Mouse (Mus musculus): ENCODE data around the gene Phlpp1.

The Phlpp1 gene

DNA sequence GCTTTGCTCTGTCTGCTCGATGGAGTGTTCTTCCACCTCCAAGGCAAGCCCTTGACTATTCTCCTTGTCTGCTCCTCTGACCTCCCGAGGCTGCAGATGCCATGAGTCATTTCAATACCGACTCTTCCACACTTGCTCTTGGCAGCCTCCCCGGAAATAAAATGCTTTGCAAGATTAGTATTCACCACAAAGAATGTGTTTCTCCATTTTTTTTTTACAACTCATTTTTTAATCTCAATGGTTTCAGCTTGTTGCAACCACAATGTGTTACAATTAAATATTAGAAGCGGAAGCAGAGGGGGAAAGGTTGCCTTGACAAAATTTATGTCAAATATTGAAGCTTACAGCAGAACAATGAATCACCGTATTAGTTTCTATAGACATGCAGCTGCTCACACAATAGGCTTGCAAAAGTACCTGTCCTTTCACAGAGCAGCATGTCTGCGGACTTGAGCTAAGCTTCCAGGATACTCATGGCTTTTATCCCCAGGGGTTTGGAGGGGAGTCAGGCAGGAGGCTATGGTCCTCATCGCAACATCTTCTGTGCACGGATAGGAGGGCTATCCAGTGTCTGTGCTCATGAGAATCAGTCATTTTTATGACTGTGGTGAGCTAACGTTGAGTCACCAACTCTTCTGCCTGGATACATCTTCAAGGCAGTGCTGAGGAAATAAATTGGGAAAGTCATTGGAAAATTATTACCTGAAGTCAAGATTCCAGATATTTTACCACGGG lies 229.5 kb downstream of the Phlpp1 start:
- DNase-seq = no peak

DNA sequence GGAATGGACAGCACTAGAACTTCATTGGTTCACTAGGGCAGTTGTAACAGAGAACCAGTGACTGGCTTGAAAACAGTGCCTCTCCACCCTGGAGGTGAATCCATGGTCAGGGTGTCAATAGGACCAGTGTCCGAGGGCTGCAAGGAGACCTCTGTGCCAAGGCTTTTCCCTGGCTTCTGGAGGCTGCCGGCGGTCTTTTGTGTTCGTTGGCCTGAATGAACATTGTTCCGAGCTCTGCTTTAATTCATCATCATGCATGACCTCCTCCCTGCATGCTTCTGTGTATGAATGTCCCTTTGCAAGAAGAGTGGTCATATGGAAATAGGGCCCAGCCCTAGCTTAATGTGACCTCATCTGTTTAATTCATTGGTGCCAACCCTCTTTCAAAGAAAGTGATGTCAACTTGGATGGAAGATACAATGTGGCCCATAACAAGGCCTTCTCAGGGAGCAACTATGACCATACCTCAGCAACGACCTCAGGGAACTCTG lies 231.5 kb downstream of the Phlpp1 start:
- DNase-seq = no peak

GRCm38 (mm10) chr1:106406852-106407251 lies 235.3 kb downstream of the Phlpp1 start:
- no peak for DNase-seq

DNA sequence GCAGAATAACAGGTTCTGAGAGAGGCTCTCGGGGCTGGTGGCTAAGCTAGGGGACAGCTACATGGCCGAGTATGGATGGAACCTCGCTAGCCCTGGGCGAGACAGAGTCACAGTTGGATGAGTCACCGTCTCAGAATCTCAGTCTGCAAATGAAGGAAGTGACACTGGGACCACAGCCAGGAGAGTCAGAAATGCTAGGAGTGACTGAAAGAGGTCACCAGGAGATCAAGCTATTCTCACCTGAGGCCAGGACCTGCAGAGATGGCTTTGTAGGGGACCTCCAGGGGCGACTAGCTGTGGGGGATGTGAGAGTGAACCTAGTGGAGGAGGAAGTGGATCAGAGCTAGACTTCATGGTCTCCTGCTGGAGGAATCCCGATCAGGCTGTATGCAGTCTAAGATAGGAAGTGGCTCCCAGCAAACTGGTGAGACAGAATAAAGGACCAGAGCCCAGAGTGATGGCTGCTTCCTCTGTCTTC lies 236.4 kb downstream of the Phlpp1 start:
- DNase-seq = no peak

DNA sequence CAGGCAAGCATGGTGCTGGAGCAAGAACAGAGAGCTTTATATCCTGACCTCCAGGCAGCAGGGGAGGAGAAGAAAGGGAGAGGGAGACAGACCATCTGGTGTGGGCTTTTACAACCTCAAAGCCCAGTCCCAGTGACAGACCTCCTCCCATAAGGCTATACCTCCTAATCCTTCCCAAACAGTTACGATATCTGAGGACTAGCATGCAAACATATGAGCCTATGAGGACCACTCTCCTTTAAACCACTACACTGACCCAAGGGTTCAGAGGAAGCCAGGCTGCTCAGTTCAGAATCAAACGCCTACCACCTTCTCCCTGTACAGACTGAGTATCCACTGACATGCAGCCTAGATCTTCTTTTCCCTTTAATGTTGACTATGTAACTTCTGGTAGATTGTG lies 239.3 kb downstream of the Phlpp1 start:
- DNase-seq = no peak

GRCm38 (mm10) chr1:106425128-106425936 lies 253.8 kb downstream of the Phlpp1 start:
- DNase-seq = peak; percentile 50

DNA sequence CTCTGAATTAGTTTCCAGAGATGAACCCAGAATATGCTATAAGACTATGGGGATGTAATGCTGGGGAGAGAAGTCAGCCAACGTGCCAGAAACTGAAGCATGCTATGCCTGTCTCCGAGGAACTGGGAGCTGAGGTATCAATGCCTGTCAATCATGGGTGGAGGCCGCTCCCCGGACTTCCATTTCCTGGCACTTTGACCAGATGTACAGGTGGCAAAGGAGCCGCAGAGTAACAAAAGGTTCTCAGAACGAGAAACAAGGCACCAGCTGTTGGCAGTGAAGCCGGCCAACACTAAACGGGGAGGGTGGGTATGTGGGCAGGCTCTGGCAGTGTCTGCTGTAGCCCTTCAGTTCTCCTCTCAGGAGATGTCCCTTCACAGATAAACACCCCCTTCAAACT lies 256.6 kb downstream of the Phlpp1 start:
- no peak for DNase-seq

- DNase-seq = no peak
These were observed 257.0 kb downstream of the Phlpp1 start for GRCm38 (mm10) chr1:106428580-106428979.

DNA sequence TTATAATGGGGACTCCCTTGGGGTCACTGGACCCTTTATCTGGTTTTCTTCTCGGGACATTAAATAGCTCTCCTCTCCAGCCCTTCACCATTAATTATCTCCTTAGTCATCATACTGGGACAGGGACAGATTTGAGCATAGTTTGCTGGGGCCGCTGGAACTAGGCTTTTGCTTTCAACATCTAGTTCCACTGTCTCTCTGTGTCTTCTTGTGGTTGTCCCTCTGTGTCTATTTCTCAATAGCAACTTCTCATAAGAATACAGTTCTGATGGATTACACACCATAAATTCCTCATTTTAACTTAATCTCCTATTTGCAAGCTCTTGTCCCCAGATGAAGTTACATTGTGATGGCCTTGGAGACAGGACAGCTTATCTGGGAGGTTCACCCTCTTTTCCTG lies 262.0 kb downstream of the Phlpp1 start:
- no peak for DNase-seq

Data from cerebellum, adult 9-10 months (tissue).